Mouse (Mus musculus) splenic B cell, adult 2 months (primary cell): ENCODE measurements around the gene Hs3st1.
A peak's percentile ranks its signal among the peaks of the same experiment; 100 is the strongest.

Source experiments
- DNase-seq: peaks from one replicate; pipeline ENCODE4 v3.0.0-alpha.2; 2011; ENCODE audit warnings: low read depth, low spot score
- H3K27me3 ChIP-seq: 2 replicates; pipeline ENCODE4 v1.6.1; 2012; ENCODE audit warnings: mild to moderate bottlenecking, low read length, moderate library complexity, mixed read lengths; ENCODE audit not compliant: control insufficient read depth, poor library complexity, insufficient read depth, severe bottlenecking
- H3K36me3 ChIP-seq: 2 replicates; pipeline ENCODE4 v1.6.1; 2012; ENCODE audit warnings: mild to moderate bottlenecking, low read length, moderate library complexity, mixed read lengths; ENCODE audit not compliant: control insufficient read depth, poor library complexity, insufficient read depth, severe bottlenecking

The Hs3st1 gene

GRCm38 (mm10) chr5:39630841-39631240, 124.4 kb downstream of the Hs3st1 start:
- DNase-seq: peak; percentile 84

GRCm38 (mm10) chr5:39625037-39625473, 130.2 kb downstream of the Hs3st1 start:
- H3K36me3 ChIP-seq: no peaks in the 10 kb centered on the region
- DNase-seq: no peak
- H3K27me3 ChIP-seq: no peaks in the 10 kb centered on the region

More at GRCm38 (mm10) chr5:39630841-39631240, 124.4 kb downstream of the Hs3st1 start:
- Histone ChIP-seq H3K27me3 (no peaks in the 10 kb centered on the region), H3K36me3 (no peaks in the 10 kb centered on the region)

DNA sequence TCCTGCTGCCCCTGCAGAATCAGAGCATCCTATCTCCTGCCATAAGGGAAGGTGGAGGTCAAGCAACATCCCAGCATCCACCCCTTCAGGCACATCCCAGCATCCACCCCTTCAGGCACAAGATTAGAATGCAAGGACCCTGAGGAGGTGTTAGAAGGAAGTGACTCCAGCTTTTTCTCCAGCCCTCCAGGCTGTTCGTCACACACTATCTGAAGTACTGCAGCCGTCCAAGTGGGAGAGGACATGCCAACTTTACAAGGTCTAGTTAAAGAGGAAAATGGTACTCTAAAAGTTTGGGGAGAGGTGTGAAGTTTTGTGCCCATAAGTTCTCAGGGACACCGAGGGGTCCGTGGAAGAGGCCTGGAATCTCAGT, 131.1 kb downstream of the Hs3st1 start:
- no peak for DNase-seq
- H3K27me3 ChIP-seq: no peaks in the 10 kb centered on the region
- H3K36me3 ChIP-seq: no peaks in the 10 kb centered on the region

GRCm38 (mm10) chr5:39623304-39624217, 131.7 kb downstream of the Hs3st1 start:
- Histone ChIP-seq H3K27me3 (no peaks in the 10 kb centered on the region), H3K36me3 (no peaks in the 10 kb centered on the region)
- DNase-seq: no peak

DNA sequence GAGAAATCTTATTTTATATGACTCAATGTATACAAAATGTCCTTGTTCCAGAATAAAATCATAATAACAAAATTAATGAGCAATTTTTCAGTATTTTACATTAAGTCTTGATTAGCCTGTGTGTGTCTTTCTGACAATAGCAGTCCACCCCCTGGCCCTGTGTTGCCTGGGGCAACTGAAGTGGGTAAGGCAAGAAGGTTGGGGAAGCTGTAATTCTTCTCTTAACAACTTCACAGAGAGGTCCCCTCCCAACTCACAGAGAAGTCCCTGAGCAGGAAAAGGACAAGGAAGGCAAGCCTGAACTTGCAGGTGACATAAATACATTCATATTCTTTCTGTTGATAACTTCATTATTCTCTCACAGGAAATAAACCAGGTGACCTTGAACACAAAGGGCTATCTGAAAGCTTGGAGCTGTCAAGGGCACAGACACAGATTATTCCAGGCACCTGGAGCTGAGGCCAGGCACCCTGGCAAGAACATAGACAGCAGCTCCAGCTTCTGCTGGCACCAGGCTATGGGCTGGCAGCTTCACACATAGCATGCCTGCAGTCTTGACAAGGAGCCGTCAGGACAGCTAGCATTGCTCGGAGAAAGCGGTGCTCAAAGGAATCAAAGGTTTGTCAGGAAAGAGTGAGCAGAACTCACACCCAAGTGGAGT, 134.9 kb downstream of the Hs3st1 start:
- Histone ChIP-seq H3K36me3 (no peaks in the 10 kb centered on the region), H3K27me3 (no peaks in the 10 kb centered on the region)
- no peak for DNase-seq

- Histone ChIP-seq H3K27me3 (no peaks in the 10 kb centered on the region), H3K36me3 (no peaks in the 10 kb centered on the region; the same call in 1 of the 2 replicates)
- DNase-seq: no peak
Observed at GRCm38 (mm10) chr5:39617354-39617977, 137.8 kb downstream of the Hs3st1 start.

- no peak for DNase-seq
- Histone ChIP-seq H3K27me3 (no peaks in the 10 kb centered on the region), H3K36me3 (no peaks in the 10 kb centered on the region; the same call in 1 of the 2 replicates)
Observed at GRCm38 (mm10) chr5:39615202-39615601, 140.1 kb downstream of the Hs3st1 start.

GRCm38 (mm10) chr5:39613534-39613933, 141.7 kb downstream of the Hs3st1 start:
- no peak for DNase-seq
- no peaks in the 10 kb centered on the region for H3K27me3 ChIP-seq

DNA sequence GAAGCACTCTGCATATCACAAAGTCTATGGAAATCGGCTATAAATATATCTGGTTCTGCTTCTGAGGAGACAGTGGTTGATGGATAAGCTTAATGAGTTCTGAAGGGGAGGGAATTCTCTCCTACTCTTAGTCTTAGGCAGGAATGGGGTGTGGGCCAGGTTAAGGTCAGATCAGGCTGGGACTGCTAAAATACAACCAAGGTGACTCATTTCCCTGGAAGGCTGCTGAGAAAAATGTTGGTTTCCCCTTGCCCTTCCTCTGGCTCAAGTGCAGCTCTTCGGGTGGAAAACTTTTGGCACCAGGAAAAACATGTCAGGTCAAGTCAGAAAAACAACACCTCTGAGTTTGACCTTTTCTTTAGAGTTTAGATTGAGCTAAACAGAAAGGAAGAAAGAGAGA, 143.0 kb downstream of the Hs3st1 start:
- no peaks in the 10 kb centered on the region; the same call in 1 of the 2 replicates for H3K36me3 ChIP-seq
- no peak for DNase-seq
- H3K27me3 ChIP-seq: no peaks in the 10 kb centered on the region

More at GRCm38 (mm10) chr5:39613534-39613933, 141.7 kb downstream of the Hs3st1 start:
- no peaks in the 10 kb centered on the region; the same call in 1 of the 2 replicates for H3K36me3 ChIP-seq

DNA sequence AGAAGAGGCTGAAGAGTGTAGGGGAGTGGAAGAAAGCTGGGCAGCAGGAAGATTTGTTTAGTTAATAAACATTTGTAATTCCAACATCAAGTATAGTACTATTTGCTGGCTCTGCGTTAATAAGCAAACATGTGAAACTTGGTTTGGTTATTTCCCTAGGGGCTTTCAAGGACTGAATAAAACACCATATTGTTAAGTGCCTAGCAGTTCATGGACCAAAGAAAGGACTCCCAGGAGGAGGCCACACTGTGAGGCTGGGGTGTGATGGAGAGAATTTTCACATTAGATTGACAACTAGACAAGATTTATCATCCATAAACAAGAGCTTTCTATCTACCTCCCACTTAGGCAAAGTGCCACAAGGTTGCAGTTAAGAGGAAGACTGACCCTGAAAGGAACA, 147.0 kb downstream of the Hs3st1 start:
- Histone ChIP-seq H3K27me3 (no peaks in the 10 kb centered on the region), H3K36me3 (no peaks in the 10 kb centered on the region)
- no peak for DNase-seq

DNA sequence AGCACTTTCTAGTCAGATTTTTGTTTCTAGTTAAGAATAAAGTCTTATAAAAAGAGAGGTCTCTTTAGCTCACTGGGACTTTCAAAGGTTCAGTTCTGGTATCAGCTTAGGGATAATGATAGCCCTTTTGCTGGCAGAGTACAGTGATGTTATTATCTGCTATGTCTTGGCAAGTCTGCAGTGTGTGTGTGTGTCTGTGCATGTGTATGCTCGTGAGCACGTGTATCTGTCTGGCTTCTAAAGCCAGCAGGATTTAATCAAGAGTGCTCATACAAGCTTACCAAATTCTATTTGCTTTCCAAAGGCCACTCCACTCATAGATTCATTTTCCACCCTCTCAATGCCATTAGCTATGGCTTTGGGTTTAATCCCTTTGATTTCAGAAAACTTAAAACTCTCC, 160.5 kb downstream of the Hs3st1 start:
- Histone ChIP-seq H3K36me3 (no peaks in the 10 kb centered on the region), H3K27me3 (no peaks in the 10 kb centered on the region)
- no peak for DNase-seq
